Mouse (Mus musculus): ENCODE data around the gene Ucp2. TPM values are rescaled to one million over a fixed set of nuclear protein-coding genes. Genes with fewer than 3 reads are reported as not detected.

Gene Ucp2
- 267 and 321 TPM in 2 replicates for polyA plus RNA-seq (2012; rRNA removed)

DNA sequence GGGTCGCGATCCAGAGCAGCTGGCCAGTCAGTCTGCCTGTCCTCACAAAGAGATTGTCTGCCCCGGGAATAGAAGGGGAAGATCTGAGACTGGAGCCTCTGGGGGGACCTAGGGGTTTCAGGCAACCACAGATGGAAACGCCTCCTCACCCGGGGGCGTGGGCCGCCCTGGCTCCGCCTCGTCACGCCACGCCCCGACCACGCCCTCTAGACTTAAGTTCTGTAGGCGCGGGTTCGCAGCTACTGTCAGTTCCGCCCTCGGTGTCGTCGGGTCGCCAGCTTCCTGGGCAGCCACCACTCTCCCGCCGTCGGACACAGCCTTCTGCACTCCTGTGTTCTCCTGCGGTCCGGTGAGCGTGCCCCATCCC lies at the start of gene Ucp2:
TSS of gene Ucp2 (plus strand) at position 221 of the 367 bp plus-strand sequence.

DNA sequence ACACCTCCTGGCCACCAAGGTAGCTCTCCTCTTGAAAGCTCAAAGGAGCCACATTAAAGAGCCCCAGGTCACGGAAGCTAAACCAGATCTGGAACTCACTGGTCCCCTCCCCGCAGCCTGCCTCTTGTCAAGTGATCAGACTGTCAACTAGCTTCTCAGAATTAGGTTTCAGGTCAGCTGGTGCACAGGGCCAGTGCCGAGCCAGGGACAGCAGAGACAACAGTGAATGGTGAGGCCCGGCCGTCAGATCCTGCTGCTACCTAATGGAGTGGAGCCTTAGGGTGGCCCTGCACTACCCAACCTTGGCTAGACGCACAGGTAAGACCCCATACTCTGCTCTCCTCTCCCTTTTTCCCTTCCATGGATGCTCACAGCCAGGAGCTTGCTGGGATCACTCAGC lies 20.4 kb upstream of the Ucp2 start, which contains the start of gene Ucp3:
TSS of gene Ucp3 (plus strand) at position 214 of the 400 bp plus-strand sequence.

DNA sequence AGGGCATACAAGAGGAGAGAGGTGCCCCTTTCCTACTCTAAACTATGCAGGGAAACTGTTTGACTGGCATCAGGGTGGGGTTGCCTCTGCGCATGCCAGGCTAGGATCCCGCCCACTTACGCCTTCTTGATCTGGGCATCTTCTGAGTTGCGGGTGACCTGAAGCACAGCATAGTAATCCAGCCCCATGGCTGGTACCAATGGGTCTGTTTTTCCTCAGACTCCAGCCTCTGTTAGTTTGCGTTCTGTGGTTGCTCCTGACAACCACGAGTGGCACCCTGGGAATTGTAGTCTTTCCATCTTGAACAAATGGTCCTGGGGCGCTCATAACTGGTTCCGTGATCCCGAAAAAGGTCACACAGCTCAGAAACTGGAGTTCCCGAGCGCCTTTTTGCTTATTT lies 21.4 kb downstream of the Ucp2 start, which contains the start of gene Dnajb13:
TSS of gene Dnajb13 (minus strand) at position 388 of the 400 bp plus-strand sequence.

DNA sequence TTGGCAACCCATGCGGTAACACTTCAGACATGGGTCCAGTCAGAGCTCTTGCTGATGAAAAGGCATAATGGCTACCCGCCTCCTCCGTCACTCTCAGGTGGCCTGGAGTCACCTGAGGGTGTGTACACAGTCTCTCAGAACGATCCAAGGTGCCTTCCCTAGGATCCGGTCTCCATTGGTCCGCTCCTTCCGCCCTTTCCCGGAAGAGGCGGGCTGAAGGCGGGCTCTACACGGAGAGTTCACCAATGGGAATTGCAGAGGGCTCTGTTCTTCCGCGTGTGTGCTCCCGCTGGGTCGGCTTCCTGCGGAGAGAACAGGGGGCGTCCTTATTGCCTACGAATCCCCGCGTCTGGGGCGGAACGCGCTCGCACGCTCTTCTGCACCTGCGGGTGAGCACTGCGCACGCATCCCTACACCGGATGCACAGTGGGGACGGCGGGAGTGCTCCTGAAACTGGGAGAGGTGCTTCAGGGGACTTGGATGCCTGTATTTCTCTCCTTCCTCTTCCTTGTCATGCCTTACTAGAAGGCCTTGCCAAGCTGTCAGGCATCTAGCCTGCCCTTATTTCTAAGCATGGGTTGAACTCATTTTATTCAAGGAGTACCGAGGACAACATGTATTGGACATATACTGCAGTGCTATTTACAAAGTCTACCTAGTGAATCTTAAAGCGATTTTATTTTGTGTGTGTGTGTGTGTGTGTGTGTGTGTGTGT lies 43.8 kb downstream of the Ucp2 start, which contains the start of gene Coa4:
TSS of gene Coa4 (plus strand) at position 268 of the 715 bp plus-strand sequence.

Other genes starting within 250 kb of the Ucp2 start
- gene P4ha3, start 207.8 kb upstream of the Ucp2 start, polyA plus RNA-seq (2012; rRNA removed), result 1.4 and 1.5 TPM in 2 replicates
- 9.3 and 9.8 TPM in 2 replicates for gene C2cd3, start 121.1 kb upstream of the Ucp2 start, polyA plus RNA-seq (2012; rRNA removed)
- 18.1 and 20.8 TPM in 2 replicates for gene Ppme1, start 121.0 kb upstream of the Ucp2 start, polyA plus RNA-seq (2012; rRNA removed)
- 0.02 TPM in 1 of 2 replicates, not detected in the other for gene Ucp3, start 20.3 kb upstream of the Ucp2 start, polyA plus RNA-seq (2012; rRNA removed)
- gene Dnajb13, start 21.6 kb downstream of the Ucp2 start, polyA plus RNA-seq (2012; rRNA removed), result 0.50 and 0.53 TPM in 2 replicates
- 8.6 and 10.2 TPM in 2 replicates for gene Coa4, start 43.7 kb downstream of the Ucp2 start, polyA plus RNA-seq (2012; rRNA removed)
- gene Rab6a, start 114.1 kb downstream of the Ucp2 start, polyA plus RNA-seq (2012; rRNA removed), result 25.8 and 28.6 TPM in 2 replicates
- gene Mrpl48, start 115.0 kb downstream of the Ucp2 start, polyA plus RNA-seq (2012; rRNA removed), result 22.2 and 24.7 TPM in 2 replicates
- 0.28 and 0.46 TPM in 2 replicates for gene Plekhb1, start 169.1 kb downstream of the Ucp2 start, polyA plus RNA-seq (2012; rRNA removed)
- gene Fam168a, start 213.3 kb downstream of the Ucp2 start, polyA plus RNA-seq (2012; rRNA removed), result 3.7 and 3.8 TPM in 2 replicates